Mouse (Mus musculus) CH12.LX (cell line): ENCODE measurements around the gene Fam71e1. TPM values are rescaled to one million over a fixed set of nuclear protein-coding genes. Genes with fewer than 3 reads are reported as not detected.

ENCODE experiments used
- DNase-seq: peaks from one replicate; pipeline ENCODE4 v3.0.0-alpha.2; 2013; ENCODE audit errors: extremely low read depth
- H3K27ac ChIP-seq: 2 replicates; pipeline ENCODE4 v1.5.1; 2012; ENCODE audit warnings: low read depth, mild to moderate bottlenecking, control low read depth, moderate library complexity; ENCODE audit not compliant: insufficient read depth
- H3K27me3 ChIP-seq: replicated peaks from 2 replicates; pipeline ENCODE3; 2012; ENCODE audit warnings: inconsistent platforms
- H3K36me3 ChIP-seq, 2 experiments: replicated peaks in 1 of 2; 2 replicates each; pipeline versions ENCODE3 to v1.6.1; 2012; ENCODE audit warnings: inconsistent platforms in 1 of 2, low read length in 1 of 2, mild to moderate bottlenecking in 1 of 2, mixed read lengths in 1 of 2, moderate library complexity in 1 of 2; ENCODE audit not compliant: control insufficient read depth in 1 of 2, insufficient read depth in 1 of 2
- H3K4me1 ChIP-seq, 2 experiments: 2 replicates each; pipeline ENCODE4 v1.6.1; 2012; ENCODE audit warnings: inconsistent platforms in 1 of 2, moderate library complexity in 1 of 2; ENCODE audit not compliant: insufficient read depth in 2 of 2, control insufficient read depth in 1 of 2
- H3K4me2 ChIP-seq: 2 replicates; pipeline ENCODE4 v1.6.1; 2012; ENCODE audit warnings: low read depth, mild to moderate bottlenecking, control low read depth; ENCODE audit not compliant: poor library complexity, insufficient read depth, severe bottlenecking
- H3K4me3 ChIP-seq, 3 experiments: fragments of 150-350 bp in 1 of 3; sonication (generic) in 1 of 3; replicated peaks in 1 of 3; 2 replicates each; pipeline versions ENCODE3 to v1.5.1; 2011 to 2012; ENCODE audit warnings: low read depth in 2 of 3, low read length in 2 of 3, mild to moderate bottlenecking in 2 of 3, moderate library complexity in 2 of 3, control low read depth in 1 of 3, improper control_type of control experiment in 1 of 3, inconsistent platforms in 1 of 3, mixed read lengths in 1 of 3; ENCODE audit not compliant: poor library complexity in 1 of 3
- H3K79me2 ChIP-seq: replicated peaks from 2 replicates; pipeline ENCODE4 v1.6.1; 2012; ENCODE audit warnings: mild to moderate bottlenecking, moderate library complexity; ENCODE audit not compliant: control insufficient read depth, poor library complexity, insufficient read depth, severe bottlenecking; ENCODE audit errors: extremely low read depth
- H3K9ac ChIP-seq: 2 replicates; pipeline ENCODE4 v1.6.1; 2012; ENCODE audit warnings: low read depth, mild to moderate bottlenecking, control low read depth, moderate library complexity; ENCODE audit not compliant: insufficient read depth
- H3K9me3 ChIP-seq: replicated peaks from 2 replicates; pipeline ENCODE3; 2012; ENCODE audit warnings: low read length, inconsistent platforms, mixed read lengths
- BHLHE40 ChIP-seq: IDR thresholded peaks from 2 replicates; pipeline ENCODE4 v1.6.1; 2011; ENCODE audit warnings: mild to moderate bottlenecking, low read depth, low read length, improper control_type of control experiment
- E2F4 ChIP-seq: IDR thresholded peaks from 2 replicates; pipeline ENCODE4 v1.6.1; 2011; ENCODE audit warnings: low read depth, low read length, improper control_type of control experiment; ENCODE audit not compliant: insufficient replicate concordance
- ELF1 ChIP-seq: IDR thresholded peaks from 2 replicates; pipeline ENCODE4 v1.6.1; 2014; ENCODE audit warnings: low read depth, mild to moderate bottlenecking, inconsistent platforms, low read length, improper control_type of control experiment
- GABPA ChIP-seq: IDR thresholded peaks from 2 replicates; pipeline ENCODE4 v1.6.1; 2012; ENCODE audit warnings: low read depth, low read length, improper control_type of control experiment, inconsistent platforms; ENCODE audit not compliant: insufficient replicate concordance
- IRF4 ChIP-seq: IDR thresholded peaks from 2 replicates; pipeline ENCODE4 v1.6.1; 2014; ENCODE audit warnings: low read depth, mild to moderate bottlenecking, inconsistent platforms, low read length, improper control_type of control experiment
- JUN ChIP-seq: IDR thresholded peaks from 2 replicates; pipeline ENCODE4 v1.6.1; 2011; ENCODE audit warnings: low read depth, mild to moderate bottlenecking, low read length, improper control_type of control experiment, moderate library complexity; ENCODE audit not compliant: insufficient read depth
- MAX ChIP-seq: IDR thresholded peaks from 2 replicates; pipeline ENCODE4 v1.6.1; 2011; ENCODE audit warnings: low read length, improper control_type of control experiment
- MAZ ChIP-seq: IDR thresholded peaks from 2 replicates; pipeline ENCODE4 v1.6.1; 2012; ENCODE audit warnings: low read depth, mild to moderate bottlenecking, inconsistent platforms, low read length, improper control_type of control experiment, moderate library complexity
- MXI1 ChIP-seq: IDR thresholded peaks from 2 replicates; pipeline ENCODE4 v1.6.1; 2011; ENCODE audit warnings: mild to moderate bottlenecking, low read depth, low read length, improper control_type of control experiment
- MYC ChIP-seq: IDR thresholded peaks from 2 replicates; pipeline ENCODE4 v1.6.1; 2011; ENCODE audit warnings: low read depth, mild to moderate bottlenecking, improper control_type of control experiment, low read length
- NELFE ChIP-seq: IDR thresholded peaks from 2 replicates; pipeline ENCODE4 v1.6.1; 2011; ENCODE audit warnings: low read depth, low read length, improper control_type of control experiment
- NRF1 ChIP-seq: IDR thresholded peaks from 2 replicates; pipeline ENCODE4 v1.6.1; 2014; ENCODE audit warnings: low read depth, mild to moderate bottlenecking, inconsistent platforms, low read length, improper control_type of control experiment, moderate library complexity
- SIN3A ChIP-seq: IDR thresholded peaks from 2 replicates; pipeline ENCODE4 v1.6.1; 2012; ENCODE audit warnings: low read length, improper control_type of control experiment, inconsistent platforms
- ZC3H11A ChIP-seq: IDR thresholded peaks from 2 replicates; pipeline ENCODE4 v1.6.1; 2012; ENCODE audit warnings: low read depth, mild to moderate bottlenecking, inconsistent platforms, low read length, improper control_type of control experiment
- ZKSCAN1 ChIP-seq: IDR thresholded peaks from 2 replicates; pipeline ENCODE4 v1.6.1; 2012; ENCODE audit warnings: low read depth, inconsistent platforms, low read length, improper control_type of control experiment, borderline replicate concordance
- ZMIZ1 ChIP-seq: IDR thresholded peaks from 2 replicates; pipeline ENCODE4 v1.6.1; 2012; ENCODE audit warnings: low read depth, mild to moderate bottlenecking, inconsistent platforms, low read length, improper control_type of control experiment
- dilution Hi-C: fragments of 300-500 bp; cut with MboI; formaldehyde crosslinking; loops from 2 replicates; pipeline ENCODE4 v1.14.3; 2020; ENCODE audit warnings: low sequenced_read_pairs; ENCODE audit not compliant: extremely low pct_unique_long_range_greater_than_20kb, extremely low pct_ligation_motif_present
- in situ Hi-C: fragments of 300-500 bp; cut with MboI; formaldehyde crosslinking; loops from 3 replicates; pipeline ENCODE4 v1.14.3; 2019; ENCODE audit warnings: low sequenced_read_pairs, low pct_ligation_motif_present, low pct_unique_long_range_greater_than_20kb, mixed read lengths
- polyA plus RNA-seq: library from polyadenylated mRNA; unstranded; fragments of >175 nt; gene quantifications from 2 replicates; pipeline ENCODE4 v1.2.1, GENCODE M21; 2012; ENCODE audit warnings: low read depth; ENCODE audit not compliant: insufficient read length
- total RNA-seq, 2 experiments: library from RNA; depleted of rRNA; stranded (reverse); fragments of 300-350 nt in 1 of 2; fragments of >200 nt in 1 of 2; gene quantifications; 2 replicates each; pipeline ENCODE4 v1.2.3; 2012 to 2014

Fam71e1 gene
- total and polyA plus RNA-seq, 3 experiments = 0.39 to 1.2 TPM; not detected in 1

GRCm38 (mm10) chr7:44488545-44488944, 7.8 kb upstream of the Fam71e1 start:
- H3K27me3 ChIP-seq = no peaks in the 10 kb centered on the region
- no peak for DNase-seq
- H3K79me2 ChIP-seq = no peaks in the 10 kb centered on the region
- no peak overlapping the region for H3K4me2 ChIP-seq
- TF ChIP-seq MAZ (no peak), ELF1 (no peak), BHLHE40 (no peak), JUN (no peak)
- H3K9me3 ChIP-seq = no peaks in the 10 kb centered on the region
- peaks cover 32 to 75% of the 10 kb centered on the region in 2 experiments for H3K36me3 ChIP-seq
- H3K4me1 ChIP-seq = no peaks in the 10 kb centered on the region
- no peak overlapping the region for H3K9ac ChIP-seq
- in situ Hi-C loops = loop anchor here (10.0 kb wide), 1 partner anchor 104 kb away; the partner anchor contains the start of genes 1700008O03Rik and Syt3
- H3K4me3 ChIP-seq = no peak overlapping the region
- H3K27ac ChIP-seq = no peak overlapping the region
- dilution Hi-C loops = no loop called here

GRCm38 (mm10) chr7:44490281-44490680, 6.1 kb upstream of the Fam71e1 start:
- peaks cover 0 to 9% of the 10 kb centered on the region in 2 experiments; a peak in 2 of 4 replicates for H3K4me1 ChIP-seq
- no peak overlapping the region for H3K4me2 ChIP-seq
- in situ Hi-C loops = loop anchor here (10.0 kb wide), 1 partner anchor 225 kb away; the partner anchor contains the start of gene Gm15517
- H3K9ac ChIP-seq = no peak overlapping the region
- no peak overlapping the region for H3K27ac ChIP-seq
- DNase-seq = no peak
- no peak overlapping the region for H3K4me3 ChIP-seq
- dilution Hi-C loops = no loop called here
- peaks cover 32 to 80% of the 10 kb centered on the region in 2 experiments for H3K36me3 ChIP-seq
- no peak for TF ChIP-seq ZC3H11A
- TF ChIP-seq MAX = no peak
- no peak for TF ChIP-seq GABPA
- no peak for TF ChIP-seq ZMIZ1
- TF ChIP-seq JUN = no peak
- TF ChIP-seq MAZ = no peak
- no peak for TF ChIP-seq NELFE
- TF ChIP-seq E2F4 = no peak
- TF ChIP-seq IRF4 = no peak
- TF ChIP-seq MYC = no peak
- no peak for TF ChIP-seq ZKSCAN1
- TF ChIP-seq MXI1 = no peak
- TF ChIP-seq NRF1 = no peak
- no peak for TF ChIP-seq SIN3A
- peaks cover 2% of the 10 kb centered on the region; the same call in 1 of the 2 replicates for H3K79me2 ChIP-seq
- H3K27me3 ChIP-seq = no peaks in the 10 kb centered on the region
- no peaks in the 10 kb centered on the region for H3K9me3 ChIP-seq
